Mouse (Mus musculus): Measurements from ENCODE around the gene Podxl. TPM values are rescaled to one million over a fixed set of nuclear protein-coding genes. Genes with fewer than 3 reads are reported as not detected.

Gene Podxl
- polyA plus RNA-seq, 1 experiment from 2014 or later: 37.4 TPM

DNA sequence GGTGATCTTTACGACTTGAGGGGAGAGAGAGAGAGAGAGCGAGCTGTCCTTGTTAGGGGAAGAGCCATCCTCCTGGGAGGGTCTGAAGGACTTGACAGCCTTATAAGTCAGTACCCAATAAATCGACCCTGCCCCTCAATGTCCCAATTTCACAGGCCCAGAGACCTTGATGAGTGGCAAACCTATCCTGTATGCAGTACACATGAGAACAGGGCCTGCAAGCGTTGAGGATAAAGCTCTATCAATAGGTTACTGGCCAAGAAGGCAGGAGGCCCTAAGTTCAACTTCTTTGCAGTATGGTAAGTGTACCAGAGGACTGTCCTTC, 33.3 kb upstream of the Podxl start:
- Histone ChIP-seq H3K27me3 (ENCODE audit: control insufficient read depth, insufficient read depth, low read depth, low read length) (no peaks in the 10 kb centered on the region), H3K36me3 (ENCODE audit: control insufficient read depth, insufficient read depth, low read length) (no peaks in the 10 kb centered on the region), H3K27ac (ENCODE audit: low read length) (peak overlapping the region; percentile 90), H3K9ac (ENCODE audit: low read length) (0 out of 2 replicates have a peak overlapping the region, but pooled peaks have one; percentile 2), H3K4me3 (ENCODE audit: low read length) (no peak overlapping the region), H3K9me3 (ENCODE audit: control insufficient read depth, low read length) (no peaks in the 10 kb centered on the region), H3K4me1 (replicated peaks; ENCODE audit: control insufficient read depth, insufficient read depth, low read length) (peaks cover 49% of the 10 kb centered on the region), H3K4me2 (ENCODE audit: low read depth, low read length) (no peak overlapping the region)
- no peak for ATAC-seq (ENCODE audit: low read depth)
- 12% methylated on average over 4 of the region's 4 CpGs for WGBS

DNA sequence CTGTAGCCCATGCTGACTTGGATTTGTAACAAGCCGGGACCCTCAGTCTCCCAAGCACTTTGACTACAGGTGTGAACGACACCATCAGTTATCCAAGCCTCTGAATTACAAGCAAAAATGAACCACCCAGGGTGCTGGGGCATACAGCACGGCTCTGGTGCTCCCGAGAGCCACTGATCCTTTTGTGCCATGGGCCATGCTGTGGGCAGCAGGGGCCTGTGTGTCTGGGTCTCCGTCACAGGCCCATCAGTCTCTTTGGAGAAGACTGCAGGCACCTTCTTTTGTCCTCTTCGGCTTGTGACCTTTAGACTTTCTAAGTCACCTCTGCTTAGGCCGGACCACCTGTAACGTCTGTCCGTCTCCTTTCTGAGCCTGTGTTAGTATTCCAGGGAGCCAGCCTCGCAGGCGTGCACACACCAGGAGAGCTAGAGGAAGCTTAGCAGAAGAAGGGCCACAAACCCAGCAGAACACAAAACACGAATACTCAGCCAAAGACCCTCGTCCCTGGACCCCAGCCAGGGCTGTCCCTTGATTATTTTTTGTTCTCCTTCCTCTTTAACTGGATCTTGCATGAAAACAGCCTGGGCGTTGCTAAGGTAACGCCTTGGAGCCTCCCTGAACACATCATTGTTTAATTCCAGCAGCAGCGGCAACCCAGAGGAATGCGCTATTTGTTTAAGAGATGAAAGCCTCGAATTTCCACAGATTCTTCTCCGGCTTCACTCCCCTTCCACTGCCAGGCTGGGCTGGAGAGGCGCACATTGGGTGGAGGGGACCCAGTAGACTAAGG, 32.8 kb upstream of the Podxl start:
- Histone ChIP-seq H3K27ac (ENCODE audit: low read length) (peak overlapping the region; percentile 90), H3K9me3 (ENCODE audit: control insufficient read depth, low read length) (no peaks in the 10 kb centered on the region)

DNA sequence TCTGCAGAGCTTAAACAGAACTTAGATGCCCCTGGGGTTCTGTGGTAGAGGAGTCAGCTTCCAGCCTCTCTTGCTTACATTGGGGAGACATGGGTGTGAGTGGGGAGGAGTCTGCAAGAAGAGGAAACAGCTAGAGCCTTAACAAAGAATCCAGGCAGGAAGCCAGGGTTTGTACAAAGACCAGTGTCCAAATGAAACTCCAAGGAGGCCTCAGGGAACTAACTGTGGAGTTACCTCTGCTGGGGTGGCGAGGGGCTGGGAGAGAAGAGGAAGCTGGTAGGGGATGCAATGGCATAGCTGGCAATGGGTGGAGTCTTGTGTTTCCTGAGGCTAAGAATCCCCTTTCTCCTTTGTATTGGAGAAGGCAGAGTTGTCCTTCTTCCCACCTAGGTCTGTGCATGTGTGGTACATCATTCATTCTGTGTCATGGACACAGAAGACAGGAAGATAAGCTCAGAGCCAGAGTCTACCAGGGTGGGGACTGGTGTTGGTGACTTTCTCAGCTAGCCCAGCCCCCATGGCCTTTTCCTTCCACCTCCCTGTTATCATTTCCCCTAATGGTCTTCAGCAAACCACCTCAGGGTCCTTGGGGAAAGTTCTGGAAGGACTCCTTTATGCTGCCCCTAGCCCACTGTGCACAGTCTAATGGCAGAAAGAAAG, 28.9 kb upstream of the Podxl start:
- Histone ChIP-seq H3K27ac (ENCODE audit: low read length) (peak overlapping the region; percentile 84), H3K9ac (ENCODE audit: low read length) (no peak overlapping the region), H3K9me3 (ENCODE audit: control insufficient read depth, low read length) (no peaks in the 10 kb centered on the region), H3K36me3 (ENCODE audit: control insufficient read depth, insufficient read depth, low read length) (no peaks in the 10 kb centered on the region), H3K4me1 (replicated peaks; ENCODE audit: control insufficient read depth, insufficient read depth, low read length) (peaks cover 30% of the 10 kb centered on the region), H3K4me3 (ENCODE audit: low read length) (no peak overlapping the region), H3K27me3 (ENCODE audit: control insufficient read depth, insufficient read depth, low read depth, low read length) (no peaks in the 10 kb centered on the region), H3K4me2 (ENCODE audit: low read depth, low read length) (no peak overlapping the region)
- ATAC-seq (ENCODE audit: low read depth): peak; percentile 71
- 44% methylated on average over 1 of the region's 1 CpGs for WGBS

More for the DNA sequence above, 32.8 kb upstream of the Podxl start:
- Histone ChIP-seq H3K4me1 (replicated peaks; ENCODE audit: control insufficient read depth, insufficient read depth, low read length) (peaks cover 46% of the 10 kb centered on the region), H3K4me3 (ENCODE audit: low read length) (no peak overlapping the region), H3K9ac (ENCODE audit: low read length) (0 out of 2 replicates have a peak overlapping the region, but pooled peaks have one; percentile 2), H3K4me2 (ENCODE audit: low read depth, low read length) (0 out of 2 replicates have a peak overlapping the region, but pooled peaks have one; percentile 10), H3K27me3 (ENCODE audit: control insufficient read depth, insufficient read depth, low read depth, low read length) (no peaks in the 10 kb centered on the region), H3K36me3 (ENCODE audit: control insufficient read depth, insufficient read depth, low read length) (no peaks in the 10 kb centered on the region)
- peak; percentile 73 for ATAC-seq (ENCODE audit: low read depth)
- 17% methylated on average over 20 of the region's 20 CpGs for WGBS

DNA sequence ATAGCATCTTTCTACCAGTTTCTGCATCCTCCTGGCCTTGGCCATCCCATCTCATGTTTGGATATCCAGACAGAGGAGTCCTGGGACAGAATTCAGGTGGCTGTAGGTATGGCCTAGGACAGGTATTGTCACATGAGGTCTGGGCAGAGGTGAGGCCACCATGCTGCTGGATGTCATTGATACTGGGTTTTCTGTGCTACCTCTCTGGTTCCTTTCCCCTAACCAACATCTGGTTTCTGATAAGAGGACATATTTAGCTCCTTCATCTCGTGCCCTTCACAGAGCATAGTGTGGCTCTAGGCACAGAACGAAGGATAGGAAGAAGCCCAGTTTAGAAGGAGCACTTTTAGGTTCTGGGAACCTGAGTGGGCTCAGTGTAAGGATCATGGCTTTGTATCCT, 28.3 kb upstream of the Podxl start:
- Histone ChIP-seq H3K9me3 (ENCODE audit: control insufficient read depth, low read length) (no peaks in the 10 kb centered on the region), H3K36me3 (ENCODE audit: control insufficient read depth, insufficient read depth, low read length) (no peaks in the 10 kb centered on the region), H3K9ac (ENCODE audit: low read length) (no peak overlapping the region), H3K4me1 (replicated peaks; ENCODE audit: control insufficient read depth, insufficient read depth, low read length) (peaks cover 30% of the 10 kb centered on the region), H3K27me3 (ENCODE audit: control insufficient read depth, insufficient read depth, low read depth, low read length) (no peaks in the 10 kb centered on the region), H3K4me3 (ENCODE audit: low read length) (no peak overlapping the region), H3K4me2 (ENCODE audit: low read depth, low read length) (no peak overlapping the region), H3K27ac (ENCODE audit: low read length) (peak overlapping the region; percentile 84; the same call in 1 of the 2 replicates)
- 70% methylated on average over 2 of the region's 2 CpGs for WGBS
- ATAC-seq (ENCODE audit: low read depth): no peak

DNA sequence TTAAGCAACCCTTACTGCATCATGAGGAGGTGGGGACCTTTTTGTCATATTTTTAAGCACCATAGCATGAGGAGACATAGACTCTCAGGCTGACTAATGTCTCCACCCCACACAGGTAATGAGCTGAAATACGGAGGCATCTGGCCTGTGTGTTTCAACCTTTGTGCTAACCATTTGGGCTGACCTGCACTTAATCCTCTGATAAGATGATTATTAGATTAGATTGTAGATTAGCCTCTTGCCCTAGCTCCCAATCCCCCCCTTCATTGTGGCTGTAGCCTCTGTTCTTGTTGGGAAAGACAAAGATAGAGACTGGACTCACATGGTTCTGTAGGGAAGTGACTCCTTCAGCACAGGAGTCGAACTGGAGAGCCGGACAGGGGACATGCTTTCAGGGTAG, 27.9 kb upstream of the Podxl start:
- Histone ChIP-seq H3K4me3 (ENCODE audit: low read length) (no peak overlapping the region), H3K27ac (ENCODE audit: low read length) (no peak overlapping the region), H3K27me3 (ENCODE audit: control insufficient read depth, insufficient read depth, low read depth, low read length) (no peaks in the 10 kb centered on the region), H3K4me2 (ENCODE audit: low read depth, low read length) (no peak overlapping the region), H3K9me3 (ENCODE audit: control insufficient read depth, low read length) (no peaks in the 10 kb centered on the region), H3K4me1 (replicated peaks; ENCODE audit: control insufficient read depth, insufficient read depth, low read length) (peaks cover 25% of the 10 kb centered on the region), H3K9ac (ENCODE audit: low read length) (no peak overlapping the region), H3K36me3 (ENCODE audit: control insufficient read depth, insufficient read depth, low read length) (no peaks in the 10 kb centered on the region)
- no peak for ATAC-seq (ENCODE audit: low read depth)
- 86% methylated on average over 3 of the region's 3 CpGs for WGBS

DNA sequence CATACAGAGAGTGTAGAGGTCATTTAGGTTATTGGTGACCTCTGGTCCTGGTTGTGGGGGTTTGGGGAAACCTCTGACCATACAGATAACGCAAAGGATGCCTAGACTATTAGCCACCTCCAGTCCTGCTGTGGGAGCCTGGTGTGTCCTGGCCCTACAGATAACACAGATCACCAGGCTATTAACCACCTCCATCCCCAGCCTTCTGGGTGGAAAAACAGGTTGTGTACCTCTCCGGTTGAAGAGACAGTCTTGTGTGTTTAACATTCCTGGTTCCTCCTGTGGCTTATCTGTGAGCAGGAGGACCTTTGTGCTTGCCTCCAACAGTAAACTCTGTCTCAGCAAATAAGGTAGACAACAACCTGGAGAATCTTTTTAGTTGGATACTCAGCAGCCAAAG, 27.0 kb upstream of the Podxl start:
- WGBS: 69% methylated on average over 2 of the region's 2 CpGs

DNA sequence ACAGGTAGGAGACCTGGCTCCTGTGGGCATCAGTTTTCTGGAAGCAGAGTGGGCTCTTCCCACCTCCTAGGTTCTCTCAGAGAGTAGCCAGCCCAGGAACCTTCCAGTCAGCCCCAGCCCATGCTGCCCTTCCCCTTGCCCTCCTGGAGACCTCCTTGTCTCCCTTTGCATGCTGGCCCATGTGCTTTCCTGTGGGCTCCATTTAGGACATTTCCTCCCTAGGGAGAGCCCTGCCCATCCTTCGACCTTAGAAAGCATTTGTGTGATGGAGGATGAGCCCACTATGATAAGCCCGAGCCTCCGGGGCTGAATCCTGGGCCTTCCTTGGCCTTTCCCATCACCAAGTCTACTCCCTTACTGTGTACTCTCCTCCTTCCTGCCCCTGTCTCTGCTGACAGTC, 25.5 kb upstream of the Podxl start:
- no peaks in the 10 kb centered on the region for H3K27me3 ChIP-seq (ENCODE audit: control insufficient read depth, insufficient read depth, low read depth, low read length)
- H3K4me2 ChIP-seq (ENCODE audit: low read depth, low read length): no peak overlapping the region
- H3K4me1 ChIP-seq (replicated peaks; ENCODE audit: control insufficient read depth, insufficient read depth, low read length): peaks cover 20% of the 10 kb centered on the region
- ATAC-seq (ENCODE audit: low read depth): no peak
- WGBS: 56% methylated on average over 3 of the region's 3 CpGs
- no peak overlapping the region for H3K27ac ChIP-seq (ENCODE audit: low read length)
- H3K4me3 ChIP-seq (ENCODE audit: low read length): no peak overlapping the region
- no peaks in the 10 kb centered on the region for H3K36me3 ChIP-seq (ENCODE audit: control insufficient read depth, insufficient read depth, low read length)
- no peak overlapping the region for H3K9ac ChIP-seq (ENCODE audit: low read length)
- no peaks in the 10 kb centered on the region for H3K9me3 ChIP-seq (ENCODE audit: control insufficient read depth, low read length)

More for the DNA sequence above, 27.0 kb upstream of the Podxl start:
- no peaks in the 10 kb centered on the region for H3K9me3 ChIP-seq (ENCODE audit: control insufficient read depth, low read length)
- H3K4me2 ChIP-seq (ENCODE audit: low read depth, low read length): no peak overlapping the region
- H3K4me1 ChIP-seq (replicated peaks; ENCODE audit: control insufficient read depth, insufficient read depth, low read length): peaks cover 20% of the 10 kb centered on the region
- no peak overlapping the region for H3K4me3 ChIP-seq (ENCODE audit: low read length)
- no peak for ATAC-seq (ENCODE audit: low read depth)
- no peak overlapping the region for H3K27ac ChIP-seq (ENCODE audit: low read length)
- no peaks in the 10 kb centered on the region for H3K36me3 ChIP-seq (ENCODE audit: control insufficient read depth, insufficient read depth, low read length)
- no peak overlapping the region for H3K9ac ChIP-seq (ENCODE audit: low read length)
- H3K27me3 ChIP-seq (ENCODE audit: control insufficient read depth, insufficient read depth, low read depth, low read length): no peaks in the 10 kb centered on the region

DNA sequence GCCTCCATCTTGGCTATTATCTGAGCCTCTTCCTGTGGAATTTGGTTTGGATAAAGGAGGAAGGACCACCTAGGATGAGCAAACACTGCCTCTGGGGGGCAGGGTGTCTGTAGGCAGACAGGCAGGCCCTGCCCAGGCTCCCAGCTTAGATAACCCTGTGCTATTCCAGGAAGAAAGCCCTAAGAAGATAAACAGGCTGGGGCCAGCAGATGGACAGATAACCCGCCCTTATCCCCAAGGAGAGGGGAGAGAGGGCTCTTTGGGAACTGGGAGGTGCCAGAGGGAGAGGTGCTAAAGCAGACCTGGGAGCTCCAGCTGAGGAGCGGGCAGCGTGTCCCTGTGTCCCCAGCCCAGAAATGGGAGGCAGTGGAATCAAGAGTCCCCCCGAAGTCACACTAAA, 23.9 kb upstream of the Podxl start:
- H3K9ac ChIP-seq (ENCODE audit: low read length): no peak overlapping the region
- no peak overlapping the region for H3K4me3 ChIP-seq (ENCODE audit: low read length)
- no peaks in the 10 kb centered on the region for H3K9me3 ChIP-seq (ENCODE audit: control insufficient read depth, low read length)
- H3K4me2 ChIP-seq (ENCODE audit: low read depth, low read length): no peak overlapping the region
- no peaks in the 10 kb centered on the region for H3K36me3 ChIP-seq (ENCODE audit: control insufficient read depth, insufficient read depth, low read length)
- no peaks in the 10 kb centered on the region for H3K27me3 ChIP-seq (ENCODE audit: control insufficient read depth, insufficient read depth, low read depth, low read length)
- no peak for ATAC-seq (ENCODE audit: low read depth)
- WGBS: 21% methylated on average over 4 of the region's 4 CpGs
- H3K4me1 ChIP-seq (replicated peaks; ENCODE audit: control insufficient read depth, insufficient read depth, low read length): peaks cover 10% of the 10 kb centered on the region
- H3K27ac ChIP-seq (ENCODE audit: low read length): no peak overlapping the region

DNA sequence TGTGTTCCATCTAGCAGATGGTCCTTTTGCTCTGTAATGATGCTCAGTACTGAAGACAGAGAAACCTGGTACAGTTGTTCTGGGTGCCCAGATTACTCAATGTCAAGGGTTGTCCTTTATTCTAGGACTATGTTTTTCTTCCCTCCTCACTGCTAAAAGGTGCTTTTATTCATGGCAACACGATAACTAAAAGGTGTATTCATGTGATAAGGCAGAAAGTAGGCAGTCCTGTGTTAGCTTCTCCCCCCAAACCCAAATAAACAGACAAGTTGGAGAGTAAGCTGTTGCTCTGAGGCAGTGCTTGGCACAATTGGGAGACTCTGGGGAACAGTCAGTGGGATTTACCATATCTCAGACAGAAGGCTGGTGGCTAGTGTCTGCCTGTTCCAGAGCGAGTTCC, 22.3 kb upstream of the Podxl start:
- ATAC-seq (ENCODE audit: low read depth): no peak
- H3K9me3 ChIP-seq (ENCODE audit: control insufficient read depth, low read length): no peaks in the 10 kb centered on the region
- H3K4me2 ChIP-seq (ENCODE audit: low read depth, low read length): no peak overlapping the region
- no peaks in the 10 kb centered on the region for H3K36me3 ChIP-seq (ENCODE audit: control insufficient read depth, insufficient read depth, low read length)
- no peak overlapping the region for H3K9ac ChIP-seq (ENCODE audit: low read length)
- WGBS: 52% methylated on average over 2 of the region's 2 CpGs
- H3K27ac ChIP-seq (ENCODE audit: low read length): no peak overlapping the region
- no peaks in the 10 kb centered on the region for H3K27me3 ChIP-seq (ENCODE audit: control insufficient read depth, insufficient read depth, low read depth, low read length)
- H3K4me3 ChIP-seq (ENCODE audit: low read length): no peak overlapping the region
- peaks cover 6% of the 10 kb centered on the region for H3K4me1 ChIP-seq (replicated peaks; ENCODE audit: control insufficient read depth, insufficient read depth, low read length)

All from lung, embryonic 16.5 days (tissue).